Mouse (Mus musculus): ENCODE measurements around the gene Ociad2.

DNA sequence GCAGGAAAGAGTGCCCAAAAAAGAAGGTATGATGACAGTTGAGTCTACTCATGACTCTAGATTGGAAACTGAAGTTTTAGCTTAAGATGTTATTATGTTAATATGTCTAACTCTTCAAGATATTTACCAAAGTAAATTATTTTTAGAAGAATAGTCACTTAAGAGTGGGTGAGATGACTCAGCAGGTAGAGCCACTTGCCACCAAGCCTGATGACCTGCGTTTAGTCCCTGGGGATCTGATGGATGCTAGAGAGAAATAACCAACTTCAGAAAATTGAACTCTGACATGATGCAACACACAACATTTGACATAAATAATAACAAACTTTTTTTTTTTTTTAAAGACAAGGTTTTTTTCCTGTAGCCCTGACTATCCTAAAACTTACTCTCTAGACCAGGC lies 30.4 kb downstream of the Ociad2 start:
- TF ChIP-seq CTCF (IDR thresholded peaks at IDR 0.05; ENCODE audit: extremely low read depth, insufficient read depth, low read length) = no peak
- no peak for TF ChIP-seq POLR2A (IDR thresholded peaks at IDR 0.05; ENCODE audit: extremely low read depth, insufficient read depth, low read length)

Measured in cortical plate, adult 2 months (tissue).